Mouse (Mus musculus) olfactory bulb, adult 2 months (tissue): ENCODE results near the gene Gpr55.

Experiments used
- CTCF ChIP-seq: fragments of 200-500 bp; IDR thresholded peaks from 2 replicates; pipeline ENCODE4 v1.5.1; 2012; ENCODE audit warnings: low read depth, mild to moderate bottlenecking, low read length, moderate library complexity; ENCODE audit not compliant: insufficient read depth
- POLR2A ChIP-seq: fragments of 200-500 bp; IDR thresholded peaks from 2 replicates; pipeline ENCODE4 v1.6.1; 2012; ENCODE audit warnings: mild to moderate bottlenecking, low read depth, low read length, moderate library complexity; ENCODE audit not compliant: insufficient read depth

GRCm38 (mm10) chr1:85894748-85895360 is 66.0 kb downstream of the Gpr55 start:
- TF ChIP-seq POLR2A (no peak), CTCF (no peak)
